Mouse (Mus musculus) embryonic fibroblast, embryonic 13.5 days (primary cell): ENCODE data around the gene Zc3h12c.

Experiments used
- CTCF ChIP-seq: IDR thresholded peaks from 2 replicates; pipeline ENCODE4 v1.5.1; 2011; ENCODE audit warnings: mild to moderate bottlenecking, control low read depth, low read length, moderate library complexity, borderline replicate concordance; ENCODE audit not compliant: insufficient read depth
- POLR2A ChIP-seq: IDR thresholded peaks from 2 replicates; pipeline ENCODE4 v1.6.1; 2011; ENCODE audit warnings: low read depth, mild to moderate bottlenecking, control low read depth, low read length, moderate library complexity

DNA sequence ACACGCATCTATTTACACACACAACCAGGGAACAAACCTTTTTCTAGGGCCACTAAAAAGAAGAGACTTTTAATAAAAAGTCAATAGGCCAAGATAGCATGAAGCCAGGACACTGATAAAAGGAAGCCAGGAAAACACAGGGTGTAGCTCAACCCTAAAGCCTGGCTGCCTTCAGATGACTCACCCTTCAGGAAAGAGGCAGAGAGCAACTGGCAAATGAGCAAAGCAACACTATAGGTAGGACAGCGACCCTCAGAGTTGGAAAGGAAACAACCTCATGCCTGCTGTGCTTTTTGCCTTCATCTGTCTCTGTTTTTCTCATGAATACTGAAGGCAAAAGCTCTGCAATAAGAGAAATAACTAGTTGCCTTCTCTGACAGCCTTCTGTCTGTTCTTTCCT is 35.6 kb downstream of the Zc3h12c start:
- no peak for TF ChIP-seq CTCF
- TF ChIP-seq POLR2A, result no peak
